Mouse (Mus musculus): ENCODE measurements around the gene 1700029P11Rik. TPM values are rescaled to one million over a fixed set of nuclear protein-coding genes. Genes with fewer than 3 reads are reported as not detected.

The 1700029P11Rik gene
- not detected for polyA plus RNA-seq (2015; fragmentation: Illumina TruSeq; extraction: RNeasy Lipid Tissue Mini Kit (QIAGEN cat#74804); ENCODE audit: insufficient read depth, low replicate concordance)

GRCm38 (mm10) chr15:81980321-81980720, at the start of gene 1700029P11Rik:
Gene 1700029P11Rik, plus strand, starts transcription at chr15:81980540.

GRCm38 (mm10) chr15:81936679-81937078, 43.7 kb upstream of the 1700029P11Rik start, which contains the start of gene Csdc2:
Gene Csdc2, plus strand, starts transcription at chr15:81936759.

GRCm38 (mm10) chr15:81960171-81961077, 19.9 kb upstream of the 1700029P11Rik start, which contains the start of gene Pmm1:
Gene Pmm1, minus strand, starts transcription at chr15:81960930.

GRCm38 (mm10) chr15:81987646-81988045, 7.3 kb downstream of the 1700029P11Rik start, which contains the start of gene Xrcc6:
Gene Xrcc6, plus strand, starts transcription at chr15:81987835.

Other genes with a start within 250 kb of the 1700029P11Rik start
- gene Zc3h7b, start 235.5 kb upstream of the 1700029P11Rik start, polyA plus RNA-seq (2015; fragmentation: Illumina TruSeq; extraction: RNeasy Lipid Tissue Mini Kit (QIAGEN cat#74804); ENCODE audit: insufficient read depth, low replicate concordance), result 22.6 TPM
- 39.4 TPM for gene Rangap1, start 235.0 kb upstream of the 1700029P11Rik start, polyA plus RNA-seq (2015; fragmentation: Illumina TruSeq; extraction: RNeasy Lipid Tissue Mini Kit (QIAGEN cat#74804); ENCODE audit: insufficient read depth, low replicate concordance)
- 46.9 TPM for gene Tef, start 178.1 kb upstream of the 1700029P11Rik start, polyA plus RNA-seq (2015; fragmentation: Illumina TruSeq; extraction: RNeasy Lipid Tissue Mini Kit (QIAGEN cat#74804); ENCODE audit: insufficient read depth, low replicate concordance)
- gene Tob2, start 121.7 kb upstream of the 1700029P11Rik start, polyA plus RNA-seq (2015; fragmentation: Illumina TruSeq; extraction: RNeasy Lipid Tissue Mini Kit (QIAGEN cat#74804); ENCODE audit: insufficient read depth, low replicate concordance), result 19.5 TPM
- gene Phf5a, start 108.6 kb upstream of the 1700029P11Rik start, polyA plus RNA-seq (2015; fragmentation: Illumina TruSeq; extraction: RNeasy Lipid Tissue Mini Kit (QIAGEN cat#74804); ENCODE audit: insufficient read depth, low replicate concordance), result 84.3 TPM
- gene Aco2, start 108.2 kb upstream of the 1700029P11Rik start, polyA plus RNA-seq (2015; fragmentation: Illumina TruSeq; extraction: RNeasy Lipid Tissue Mini Kit (QIAGEN cat#74804); ENCODE audit: insufficient read depth, low replicate concordance), result 69.1 TPM
- gene Polr3h, start 54.3 kb upstream of the 1700029P11Rik start, polyA plus RNA-seq (2015; fragmentation: Illumina TruSeq; extraction: RNeasy Lipid Tissue Mini Kit (QIAGEN cat#74804); ENCODE audit: insufficient read depth, low replicate concordance), result 7.3 TPM
- 1.7 TPM for gene Csdc2, start 43.8 kb upstream of the 1700029P11Rik start, polyA plus RNA-seq (2015; fragmentation: Illumina TruSeq; extraction: RNeasy Lipid Tissue Mini Kit (QIAGEN cat#74804); ENCODE audit: insufficient read depth, low replicate concordance)
- 8.7 TPM for gene Pmm1, start 19.6 kb upstream of the 1700029P11Rik start, polyA plus RNA-seq (2015; fragmentation: Illumina TruSeq; extraction: RNeasy Lipid Tissue Mini Kit (QIAGEN cat#74804); ENCODE audit: insufficient read depth, low replicate concordance)
- gene Xrcc6, start 7.3 kb downstream of the 1700029P11Rik start, polyA plus RNA-seq (2015; fragmentation: Illumina TruSeq; extraction: RNeasy Lipid Tissue Mini Kit (QIAGEN cat#74804); ENCODE audit: insufficient read depth, low replicate concordance), result 51.6 TPM
- 24.1 TPM for gene Desi1, start 53.3 kb downstream of the 1700029P11Rik start, polyA plus RNA-seq (2015; fragmentation: Illumina TruSeq; extraction: RNeasy Lipid Tissue Mini Kit (QIAGEN cat#74804); ENCODE audit: insufficient read depth, low replicate concordance)
- gene Snu13, start 67.1 kb downstream of the 1700029P11Rik start, polyA plus RNA-seq (2015; fragmentation: Illumina TruSeq; extraction: RNeasy Lipid Tissue Mini Kit (QIAGEN cat#74804); ENCODE audit: insufficient read depth, low replicate concordance), result 237 TPM
- gene 4930407I10Rik, start 78.6 kb downstream of the 1700029P11Rik start, polyA plus RNA-seq (2015; fragmentation: Illumina TruSeq; extraction: RNeasy Lipid Tissue Mini Kit (QIAGEN cat#74804); ENCODE audit: insufficient read depth, low replicate concordance), result not detected
- gene Mei1, start 89.5 kb downstream of the 1700029P11Rik start, polyA plus RNA-seq (2015; fragmentation: Illumina TruSeq; extraction: RNeasy Lipid Tissue Mini Kit (QIAGEN cat#74804); ENCODE audit: insufficient read depth, low replicate concordance), result not detected
- gene Ccdc134, start 147.4 kb downstream of the 1700029P11Rik start, polyA plus RNA-seq (2015; fragmentation: Illumina TruSeq; extraction: RNeasy Lipid Tissue Mini Kit (QIAGEN cat#74804); ENCODE audit: insufficient read depth, low replicate concordance), result 33.7 TPM
- 50.6 TPM for gene Srebf2, start 166.6 kb downstream of the 1700029P11Rik start, polyA plus RNA-seq (2015; fragmentation: Illumina TruSeq; extraction: RNeasy Lipid Tissue Mini Kit (QIAGEN cat#74804); ENCODE audit: insufficient read depth, low replicate concordance)
- 0.11 TPM for gene Shisa8, start 232.3 kb downstream of the 1700029P11Rik start, polyA plus RNA-seq (2015; fragmentation: Illumina TruSeq; extraction: RNeasy Lipid Tissue Mini Kit (QIAGEN cat#74804); ENCODE audit: insufficient read depth, low replicate concordance)
- gene Tnfrsf13c, start 243.8 kb downstream of the 1700029P11Rik start, polyA plus RNA-seq (2015; fragmentation: Illumina TruSeq; extraction: RNeasy Lipid Tissue Mini Kit (QIAGEN cat#74804); ENCODE audit: insufficient read depth, low replicate concordance), result 108 TPM

All from spleen, adult 10 weeks (tissue).